Mouse (Mus musculus) frontal cortex, adult (tissue): ENCODE results near the gene Thsd7b.
A peak's percentile ranks its signal among the peaks of the same experiment; 100 is the strongest.

ENCODE experiments used
- ATAC-seq: cut with Nextera tagmentation; 2 replicates; pipeline ENCODE4 v1.9.2; 2017; ENCODE audit warnings: mild to moderate bottlenecking, moderate library complexity, mixed read lengths; ENCODE audit not compliant: low TSS enrichment

Gene Thsd7b

DNA sequence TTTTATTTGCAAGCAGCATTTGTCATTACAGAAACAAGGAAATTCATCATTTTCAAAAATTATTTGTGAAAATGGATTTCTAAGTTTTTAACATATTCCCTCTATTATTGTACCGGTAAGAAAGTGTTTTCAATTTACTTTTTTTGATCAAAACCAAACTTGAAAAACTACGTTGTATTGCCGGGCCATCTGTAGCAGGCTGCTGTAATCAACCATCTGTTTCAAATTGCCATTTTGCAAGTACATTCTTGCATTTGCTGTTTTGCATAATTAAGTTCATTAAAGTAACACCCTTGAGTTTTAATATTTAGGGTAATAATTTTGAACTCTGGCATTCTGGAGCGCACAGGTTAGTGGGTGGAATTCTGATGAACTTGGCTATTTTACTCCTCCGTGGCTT, 246.6 kb downstream of the Thsd7b start:
- no peak for ATAC-seq

DNA sequence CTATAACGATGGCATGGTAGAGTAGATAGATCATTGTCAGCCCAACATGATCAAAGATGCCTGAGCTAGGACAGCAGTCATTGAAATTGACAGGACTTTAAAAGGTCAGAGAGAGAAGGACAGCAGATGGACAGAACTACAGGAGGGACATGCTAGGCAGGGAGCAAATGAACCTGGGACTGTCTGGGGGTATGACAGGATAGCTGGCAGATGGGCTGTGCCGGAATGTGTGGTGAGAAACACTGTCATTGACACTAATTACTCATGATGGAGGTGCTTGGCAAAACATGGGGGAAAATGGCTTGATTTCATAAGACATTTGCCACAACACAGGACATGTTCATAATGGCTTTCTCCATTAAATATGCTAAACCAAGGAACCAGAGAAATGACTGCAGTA, 253.9 kb downstream of the Thsd7b start:
- no peak for ATAC-seq

DNA sequence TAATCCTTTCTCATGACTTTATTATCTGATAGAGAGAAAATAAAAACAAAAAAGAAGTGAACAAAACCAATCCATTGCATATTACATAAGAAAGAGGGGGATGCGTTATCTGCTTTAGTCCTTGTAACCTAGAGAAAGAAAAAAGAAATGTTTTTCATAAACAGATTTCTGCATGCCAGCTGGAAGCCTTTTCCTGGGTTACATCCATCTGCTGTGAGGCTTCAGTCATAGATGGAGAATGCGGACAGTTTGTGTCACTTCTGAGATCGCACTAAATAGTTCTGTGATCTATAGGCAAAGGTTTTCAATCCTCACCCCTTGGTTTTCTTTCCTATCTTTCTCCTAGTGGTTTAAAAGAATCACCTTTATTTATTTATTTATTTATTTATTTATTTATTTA, 259.1 kb downstream of the Thsd7b start:
- no peak for ATAC-seq

DNA sequence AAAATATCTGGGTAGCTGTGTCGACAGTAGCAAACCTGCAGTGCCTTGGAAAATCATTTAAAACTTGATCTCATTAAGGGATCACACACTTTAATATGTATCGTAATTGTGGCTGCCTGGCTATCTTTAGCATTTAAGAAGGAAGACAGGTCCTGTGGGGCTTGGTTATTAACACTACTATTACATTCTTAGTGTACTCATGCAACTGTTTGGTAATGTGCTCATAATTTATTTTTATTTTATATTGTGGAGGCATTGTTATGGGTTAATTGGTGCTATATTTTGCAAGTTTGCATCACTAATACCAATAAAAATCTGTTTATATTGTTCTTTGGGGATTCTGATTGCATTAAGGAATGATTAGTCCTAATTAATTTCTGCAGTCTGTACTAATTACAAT, 265.4 kb downstream of the Thsd7b start:
- ATAC-seq, result no peak

DNA sequence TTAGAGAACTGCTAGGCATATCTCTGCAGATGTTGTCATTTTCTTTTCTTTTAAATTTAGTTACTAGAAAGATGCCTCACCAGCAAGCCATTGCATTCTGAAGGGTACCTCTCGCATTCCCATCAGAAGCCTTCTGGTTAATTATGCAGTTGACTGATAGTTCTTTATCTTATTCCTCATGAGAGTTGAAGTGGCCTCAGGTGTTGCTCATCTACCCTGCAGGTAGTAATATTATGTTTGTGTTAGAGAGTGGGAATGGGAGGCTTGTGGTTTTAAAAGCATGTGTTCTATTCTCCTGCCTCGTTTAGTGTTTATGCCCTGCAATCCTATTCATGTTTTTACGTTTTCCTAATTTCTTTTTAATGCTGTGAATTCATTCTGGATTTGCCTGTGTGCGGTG, 265.9 kb downstream of the Thsd7b start:
- ATAC-seq, result no peak

DNA sequence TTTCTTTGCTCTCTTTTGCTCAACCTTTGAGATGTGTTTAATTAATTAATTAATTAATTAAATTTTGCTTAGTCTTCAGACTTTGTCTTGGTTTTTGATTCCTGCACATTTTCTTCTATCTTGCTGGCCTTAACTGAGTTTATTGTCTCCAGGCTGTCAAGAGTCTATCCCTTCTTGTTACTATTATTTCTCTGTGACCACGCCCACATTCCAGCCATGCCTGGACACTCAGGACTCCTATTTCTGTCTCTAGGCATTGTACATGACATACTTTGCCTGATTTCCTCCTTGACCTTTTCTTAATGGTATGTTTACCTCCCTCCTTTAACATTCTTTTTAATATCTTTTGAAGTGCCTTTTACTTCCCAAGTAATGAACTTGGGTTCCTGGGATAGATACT, 267.6 kb downstream of the Thsd7b start:
- ATAC-seq, result no peak

DNA sequence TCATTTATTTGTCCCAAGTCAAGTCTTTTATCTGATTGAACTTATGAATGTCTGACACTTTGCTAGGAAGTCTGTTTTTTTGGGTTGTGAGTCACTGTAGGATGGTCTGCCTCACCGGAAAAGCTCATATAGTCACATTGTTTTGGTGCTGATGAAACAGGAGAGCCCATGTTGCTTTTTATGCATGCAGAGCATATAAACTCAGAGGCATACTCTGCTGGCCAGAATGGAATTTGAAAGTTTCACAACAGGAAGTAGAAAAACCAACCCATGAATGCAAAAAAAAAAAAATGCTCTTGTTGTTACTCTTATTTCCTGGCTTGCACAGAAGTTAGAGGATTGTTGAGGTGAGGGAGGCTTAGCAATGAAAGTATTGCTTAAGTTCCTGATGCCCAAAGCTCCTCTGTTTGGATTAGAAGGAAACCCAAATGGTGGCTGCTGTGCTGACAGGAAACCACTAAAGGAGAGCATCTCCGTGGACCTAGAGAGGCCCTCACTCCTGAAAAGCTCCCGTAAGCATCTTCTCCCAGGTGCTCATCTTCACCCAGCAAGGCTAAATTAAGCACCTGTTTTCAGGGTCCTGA, 269.6 kb downstream of the Thsd7b start:
- no peak for ATAC-seq

DNA sequence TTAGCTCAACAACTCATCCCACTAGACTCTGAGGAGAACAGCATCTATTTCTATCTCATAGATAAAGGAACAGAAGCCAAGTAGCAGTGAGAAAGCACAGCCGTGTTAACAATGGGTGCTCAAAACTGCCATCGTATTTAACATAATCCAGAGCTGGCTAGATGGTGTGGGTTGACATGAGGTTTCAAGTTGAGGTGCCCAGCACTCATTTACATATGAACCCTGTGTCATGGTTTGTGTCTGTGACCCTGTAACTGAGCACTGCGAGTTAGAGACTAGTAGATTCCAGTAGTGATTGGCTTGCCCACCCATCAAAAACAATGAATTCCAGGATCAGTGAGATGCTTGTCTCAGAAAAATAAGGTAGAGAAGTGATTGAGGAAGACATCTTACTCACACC, 270.1 kb downstream of the Thsd7b start:
- no peak for ATAC-seq

DNA sequence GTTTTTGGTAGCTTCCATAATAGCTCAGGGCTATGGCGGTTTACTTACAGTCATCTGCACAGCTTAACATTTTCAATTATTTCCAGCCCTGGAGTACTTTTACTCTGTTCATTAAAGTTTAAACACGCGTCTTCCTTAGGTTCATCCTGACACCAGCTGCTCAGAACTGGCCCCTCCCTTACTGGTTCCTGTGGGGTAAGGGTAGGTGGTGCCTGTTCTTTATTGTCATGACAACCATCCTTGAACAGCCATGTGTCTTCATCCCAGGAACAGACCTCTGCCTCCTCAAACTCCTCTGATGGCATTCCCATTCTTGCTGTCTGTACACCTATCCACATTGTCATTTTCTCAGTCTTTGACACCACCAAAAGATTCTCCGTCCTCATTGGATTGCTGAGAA, 285.0 kb downstream of the Thsd7b start:
- ATAC-seq, result no peak

DNA sequence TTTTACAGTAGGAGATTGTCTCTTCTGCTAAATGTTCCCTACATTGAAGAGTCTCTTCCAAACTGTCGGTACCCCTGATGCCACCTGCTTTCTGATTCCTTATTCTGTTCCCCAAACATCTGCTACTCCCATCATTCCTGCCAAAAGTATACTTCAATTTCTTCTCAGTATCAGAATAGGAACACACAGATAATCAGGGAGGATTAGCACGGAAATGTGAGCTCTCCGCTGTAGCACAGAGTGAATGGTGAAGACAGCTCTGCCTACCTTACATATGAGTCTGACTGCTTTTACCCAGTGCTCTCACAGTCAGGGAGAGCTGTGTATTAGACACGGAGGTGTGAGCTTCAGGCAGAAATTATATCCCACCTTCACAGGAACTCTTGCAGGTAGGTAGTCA, 286.0 kb downstream of the Thsd7b start:
- ATAC-seq, result peak; percentile 83

DNA sequence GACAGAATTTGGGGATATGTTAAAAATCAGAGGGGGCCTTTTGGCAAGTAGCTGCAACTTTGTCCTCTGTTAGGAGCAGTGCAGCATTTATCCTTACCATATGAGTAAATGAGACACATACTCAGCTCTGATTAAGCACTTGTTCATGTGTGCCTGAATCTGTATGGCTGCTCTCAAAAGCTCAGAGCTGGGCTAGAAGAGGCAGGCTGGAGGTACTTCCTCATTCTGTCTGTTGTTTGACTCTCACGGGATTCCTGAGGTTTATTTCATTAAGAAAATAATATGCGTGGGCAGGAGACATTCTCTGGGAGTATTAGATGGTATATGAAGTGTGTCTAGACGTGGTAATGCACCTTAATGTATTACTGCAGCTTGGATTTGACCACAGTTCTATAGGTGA, 286.7 kb downstream of the Thsd7b start:
- ATAC-seq, result no peak

DNA sequence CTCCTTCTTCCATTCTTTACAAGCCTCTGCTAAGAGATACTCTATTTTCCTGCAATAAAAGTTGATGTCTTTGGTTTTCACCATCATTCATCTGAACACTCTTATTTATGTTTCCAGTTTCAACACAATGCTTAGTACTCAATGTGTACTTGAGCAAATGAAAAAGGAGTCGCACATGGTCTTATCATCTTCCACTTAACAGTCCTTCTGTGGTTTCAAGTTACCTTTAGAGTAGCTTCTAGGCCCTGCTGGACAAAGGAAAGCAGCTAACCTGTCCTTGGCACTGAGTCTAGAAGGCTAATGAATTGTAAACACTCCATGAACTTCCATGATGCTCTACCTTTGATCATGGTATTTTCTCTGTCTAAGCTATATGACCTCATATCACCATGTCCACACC, 289.6 kb downstream of the Thsd7b start:
- ATAC-seq, result no peak

DNA sequence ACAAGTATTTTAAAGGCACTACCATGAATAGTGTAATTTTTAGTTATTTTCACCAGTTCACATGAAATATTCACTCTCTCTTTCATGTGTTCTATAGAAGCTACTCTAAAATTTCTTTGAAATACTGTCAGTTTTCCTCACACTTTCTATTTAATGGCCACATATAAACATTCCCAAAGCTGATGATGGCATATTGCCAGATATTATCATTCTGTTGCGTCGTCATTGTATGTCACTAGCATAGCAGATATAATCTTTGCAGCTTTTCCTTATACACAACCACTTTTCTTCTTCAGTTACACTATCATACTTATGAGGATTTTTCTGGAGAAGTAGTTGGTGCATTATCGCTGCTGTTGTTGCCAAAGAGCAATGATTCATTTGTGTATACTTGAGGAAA, 297.4 kb downstream of the Thsd7b start:
- ATAC-seq, result no peak

DNA sequence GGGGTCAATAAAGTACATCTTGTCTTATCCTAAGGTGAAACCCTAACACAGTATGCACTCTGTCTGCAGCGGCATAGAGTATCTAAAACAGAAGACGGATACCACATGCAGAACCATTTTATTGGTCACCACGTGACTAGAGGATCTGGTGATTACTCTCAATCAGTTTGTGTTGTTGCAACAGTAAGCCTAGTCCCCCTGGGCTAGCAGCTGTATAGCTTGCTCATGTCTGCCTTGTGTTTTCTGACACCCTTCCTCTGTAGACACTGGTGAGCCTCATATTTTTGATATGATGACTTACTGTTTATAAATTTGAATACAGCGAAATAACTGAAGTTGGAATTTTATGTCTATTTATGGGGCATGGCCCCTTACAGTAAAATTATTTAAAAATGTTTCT, 306.9 kb downstream of the Thsd7b start:
- ATAC-seq, result no peak

DNA sequence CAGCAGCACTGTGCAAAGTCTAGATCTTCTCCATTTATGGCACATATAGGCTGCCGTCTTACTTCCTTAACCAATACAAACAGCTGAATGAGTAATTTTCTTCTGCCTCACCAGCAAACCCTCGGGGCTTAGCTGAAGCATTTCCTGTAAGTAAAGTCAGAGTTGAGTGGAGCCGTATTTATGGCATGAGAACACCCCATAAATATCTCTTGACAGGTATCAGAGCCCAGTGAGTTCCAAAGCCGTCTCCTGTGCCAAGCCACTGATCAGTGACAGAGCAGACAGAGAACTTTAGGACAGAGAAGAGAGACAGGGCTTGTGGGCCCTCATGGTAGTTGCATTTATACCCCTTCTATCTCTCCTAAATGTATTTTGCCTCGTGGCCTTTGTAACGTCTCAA, 313.5 kb downstream of the Thsd7b start:
- no peak for ATAC-seq

DNA sequence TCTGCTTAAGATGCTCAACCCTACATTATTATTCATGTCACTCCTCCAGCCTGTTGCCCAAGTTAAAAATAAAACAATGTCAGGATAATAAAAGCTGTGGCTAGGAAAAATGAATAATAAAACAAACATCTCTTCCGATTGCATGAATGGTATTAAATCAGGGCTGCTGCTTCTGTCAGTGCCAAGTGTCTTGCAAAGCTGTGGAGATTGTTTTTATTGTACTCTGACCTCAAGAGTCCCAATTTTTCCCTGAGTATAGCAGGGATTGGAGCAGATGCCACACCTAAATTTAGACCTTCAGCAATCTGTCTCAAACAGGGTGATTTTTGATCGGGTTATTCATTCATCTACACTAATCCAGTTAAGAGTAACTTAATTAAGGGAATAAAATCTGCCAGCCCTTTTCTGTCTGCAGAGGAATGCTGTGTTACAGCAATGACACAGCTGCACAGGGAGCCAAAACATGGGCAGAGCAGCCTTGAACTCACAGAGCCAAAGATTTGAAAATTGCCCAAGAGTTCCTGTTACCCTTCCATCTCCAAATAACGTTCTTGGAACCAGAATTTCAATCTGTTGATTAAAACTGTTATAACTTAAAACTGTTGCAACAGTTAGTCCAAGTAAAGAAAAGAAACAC, 316.4 kb downstream of the Thsd7b start:
- ATAC-seq, result no peak

DNA sequence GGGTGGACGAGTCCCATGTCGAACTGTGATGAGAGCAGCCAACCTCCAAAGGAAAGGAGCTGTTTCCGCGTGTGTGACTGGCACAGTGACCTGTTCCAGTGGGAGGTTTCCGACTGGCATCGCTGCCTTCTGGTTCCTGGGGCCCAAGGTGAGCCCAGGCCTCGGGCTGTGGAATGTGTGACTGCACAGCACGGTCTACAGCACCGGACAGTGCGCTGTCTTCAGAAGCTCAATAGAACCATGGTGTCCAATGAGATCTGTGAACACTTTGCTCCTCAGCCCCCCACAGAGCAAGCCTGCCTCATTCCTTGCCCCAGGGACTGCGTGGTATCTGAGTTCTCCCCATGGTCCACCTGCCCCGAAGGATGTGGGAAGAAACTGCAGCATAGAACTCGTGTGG, 322.3 kb downstream of the Thsd7b start:
- ATAC-seq, result no peak

DNA sequence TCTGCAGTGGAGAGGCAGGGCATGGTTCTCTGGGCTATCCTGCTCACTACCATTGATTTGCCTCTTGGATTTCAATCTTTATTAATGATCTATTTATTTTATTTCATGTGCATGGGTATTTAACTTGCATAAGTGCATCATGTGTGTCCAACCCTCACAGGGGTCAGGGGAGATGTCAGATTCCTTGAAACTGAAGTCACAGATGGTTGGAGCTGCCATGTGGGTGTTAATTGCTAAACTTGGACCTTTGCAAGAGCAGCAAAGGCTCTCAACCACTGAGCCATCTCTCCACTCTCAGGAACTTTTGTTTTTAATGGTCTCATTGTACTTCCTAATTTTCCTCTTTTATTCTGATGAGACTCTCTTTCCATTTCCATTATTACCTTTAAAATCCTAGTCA, 327.8 kb downstream of the Thsd7b start:
- no peak for ATAC-seq

DNA sequence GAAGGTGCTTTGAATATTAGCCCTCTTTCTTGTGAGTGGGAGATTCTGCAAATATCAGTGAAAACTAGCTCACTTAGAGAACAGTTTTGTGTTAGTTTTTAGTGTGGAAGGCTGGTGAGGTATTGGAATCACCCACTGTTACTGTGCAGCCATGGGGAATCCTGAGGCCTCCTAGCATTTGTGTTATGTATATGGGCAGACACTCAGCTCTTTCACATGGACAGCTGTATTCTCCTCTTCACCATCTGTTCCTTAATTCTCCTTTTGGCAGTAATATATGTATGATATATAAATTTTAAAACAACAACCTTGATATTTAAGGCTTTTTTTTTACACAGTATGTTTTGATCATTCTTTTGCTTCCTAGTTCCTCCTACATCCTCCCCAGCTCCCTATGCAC, 329.2 kb downstream of the Thsd7b start:
- peak; percentile 96 for ATAC-seq

DNA sequence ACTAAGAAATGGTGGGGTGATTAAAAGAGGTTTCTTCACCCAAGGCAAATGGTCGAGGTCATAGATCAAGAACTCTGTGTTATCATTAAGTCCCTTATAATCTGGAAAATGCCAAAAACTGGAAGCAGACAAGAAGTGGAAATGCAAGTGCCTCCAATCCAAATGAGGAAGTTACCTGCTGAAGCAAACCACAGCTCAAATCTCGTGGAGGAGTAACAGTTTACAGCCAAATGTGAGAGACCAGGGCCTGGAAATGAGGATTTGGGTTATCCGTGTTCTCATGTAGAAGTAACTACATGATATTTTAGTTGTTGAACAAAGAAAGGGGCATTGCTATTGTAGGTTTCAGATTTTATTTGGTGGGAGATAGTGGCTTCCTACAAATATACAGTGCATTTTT, 335.3 kb downstream of the Thsd7b start:
- no peak for ATAC-seq

DNA sequence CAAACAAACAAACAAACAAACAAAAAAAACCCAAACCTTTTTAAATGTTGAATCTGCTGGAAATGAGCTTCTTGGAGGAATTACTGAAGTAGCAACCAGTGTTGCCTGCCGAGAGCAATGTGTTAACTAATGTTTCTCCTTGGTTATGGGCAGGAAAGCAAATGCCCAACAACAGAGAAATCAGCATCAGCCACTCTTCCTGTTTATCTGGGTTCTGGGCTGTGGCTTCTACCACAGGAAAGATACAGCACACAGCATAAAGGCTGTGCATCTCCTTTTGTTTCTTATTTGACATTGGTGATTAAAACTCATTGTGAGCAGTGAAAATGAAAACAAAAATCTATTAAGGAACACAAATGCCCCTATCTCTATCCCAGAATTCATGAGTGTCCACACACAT, 343.0 kb downstream of the Thsd7b start:
- no peak for ATAC-seq

DNA sequence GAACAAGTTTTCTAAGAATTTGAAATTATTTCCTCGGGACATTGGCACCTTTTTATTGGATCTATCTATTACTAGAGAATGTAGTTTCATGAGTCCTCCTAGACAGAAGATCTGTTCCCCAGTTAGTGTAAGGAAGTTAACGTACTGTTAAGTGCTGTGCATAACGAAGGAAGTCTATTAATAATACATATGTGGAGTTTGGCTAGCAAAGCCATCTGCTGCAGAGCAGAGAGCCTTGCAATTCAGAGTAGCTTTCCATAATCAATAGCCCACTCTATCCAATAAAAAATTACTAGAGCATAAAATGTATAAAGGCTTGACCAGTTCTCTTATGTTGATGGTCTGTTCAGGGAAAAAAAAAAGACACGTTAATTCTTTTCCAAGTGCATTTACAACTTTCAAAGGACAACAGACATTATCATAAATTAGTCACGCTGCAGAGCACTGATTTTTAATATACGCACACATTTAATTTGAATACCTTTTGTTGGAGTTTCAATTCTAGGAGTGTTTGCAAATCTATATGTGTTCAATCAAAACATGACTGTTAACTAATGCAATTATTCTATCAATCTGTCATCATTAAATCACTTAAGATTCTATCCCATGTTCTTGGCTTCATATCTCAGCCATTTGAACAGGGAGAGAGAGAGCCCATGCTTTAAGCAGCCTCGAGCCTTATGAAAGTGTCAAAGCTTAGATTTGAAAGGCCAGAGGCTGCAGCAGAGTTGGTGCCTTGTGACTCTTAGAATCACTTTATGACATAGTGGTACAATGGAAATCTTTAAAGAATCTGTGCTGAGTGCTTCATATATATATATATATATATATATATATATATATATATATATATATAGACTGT, 346.6 kb downstream of the Thsd7b start:
- no peak for ATAC-seq

DNA sequence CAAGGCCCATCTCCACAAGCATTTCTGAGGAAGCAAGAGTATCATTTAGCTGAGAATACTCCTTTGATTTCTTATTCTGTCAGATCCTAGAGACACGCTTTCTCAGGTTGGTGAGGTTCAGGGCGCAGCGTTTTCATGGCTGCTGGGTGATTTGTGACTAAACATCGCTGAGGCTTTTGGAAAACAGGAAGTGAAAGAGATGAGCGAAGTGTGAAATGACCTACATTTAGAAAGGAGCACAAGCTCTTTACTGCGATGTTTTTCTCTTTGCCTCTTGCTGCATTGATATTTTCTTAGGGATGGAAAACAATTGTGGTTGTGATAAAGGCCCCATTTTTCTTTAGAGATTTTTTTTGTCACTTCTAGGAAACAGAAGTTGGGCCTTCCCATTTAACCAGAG, 351.4 kb downstream of the Thsd7b start:
- no peak for ATAC-seq
